Mouse (Mus musculus): ENCODE results near the gene Ddx42. TPM values are rescaled to one million over a fixed set of nuclear protein-coding genes. Genes with fewer than 3 reads are reported as not detected.

The Ddx42 gene
- polyA plus RNA-seq, 1 experiment from 2014 or later, result 59.1 TPM

DNA sequence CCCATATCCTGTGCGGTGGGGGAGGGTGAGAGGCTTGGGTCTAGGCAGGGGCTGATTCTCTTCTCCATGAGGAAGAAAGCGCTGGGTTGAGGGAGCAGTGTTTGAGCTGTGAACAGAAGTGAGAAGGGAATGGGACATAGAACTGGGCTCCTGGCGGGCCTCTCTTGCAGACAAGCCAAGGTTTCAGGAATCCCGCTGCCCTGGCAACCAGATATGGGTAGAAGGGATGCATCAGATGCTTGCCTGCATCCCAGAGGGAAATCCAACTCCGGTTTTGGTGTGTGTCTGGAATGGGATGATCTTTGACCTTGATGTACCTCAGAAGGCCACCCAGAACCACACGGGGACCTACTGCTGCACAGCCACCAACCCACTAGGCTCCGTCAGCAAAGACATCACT is 69.5 kb downstream of the Ddx42 start:
- 0 out of 2 replicates have a peak, but pooled peaks cover 4% of the 10 kb centered on the region for H3K4me1 ChIP-seq (replicated peaks)
- no peak for ATAC-seq (ENCODE audit: insufficient number of reproducible peaks, low FRiP score)
- H3K4me2 ChIP-seq, result no peak overlapping the region
- H3K27me3 ChIP-seq (replicated peaks), result 0 out of 2 replicates have a peak, but pooled peaks cover 6% of the 10 kb centered on the region
- H3K9me3 ChIP-seq (replicated peaks), result no peaks in the 10 kb centered on the region
- no peak overlapping the region for H3K9ac ChIP-seq
- H3K36me3 ChIP-seq, result no peaks in the 10 kb centered on the region
- no peak overlapping the region for H3K4me3 ChIP-seq
- WGBS, result 73% methylated on average over 7 of the region's 7 CpGs
- H3K27ac ChIP-seq (ENCODE audit: poor library complexity, severe bottlenecking), result no peak overlapping the region

- no peak overlapping the region for H3K4me3 ChIP-seq
- H3K4me1 ChIP-seq (replicated peaks), result 0 out of 2 replicates have a peak, but pooled peaks cover 4% of the 10 kb centered on the region
- no peak overlapping the region for H3K4me2 ChIP-seq
- no peak overlapping the region for H3K9ac ChIP-seq
- H3K9me3 ChIP-seq (replicated peaks), result no peaks in the 10 kb centered on the region
- no peak overlapping the region for H3K27ac ChIP-seq (ENCODE audit: poor library complexity, severe bottlenecking)
- no peak for ATAC-seq (ENCODE audit: insufficient number of reproducible peaks, low FRiP score)
- no peaks in the 10 kb centered on the region for H3K36me3 ChIP-seq
- 68% methylated on average over 11 of the region's 11 CpGs for WGBS
- 0 out of 2 replicates have a peak, but pooled peaks cover 6% of the 10 kb centered on the region for H3K27me3 ChIP-seq (replicated peaks)
Measured at GRCm38 (mm10) chr11:106286987-106287386, 70.3 kb downstream of the Ddx42 start.

GRCm38 (mm10) chr11:106289369-106289768 is 72.6 kb downstream of the Ddx42 start:
- H3K4me3 ChIP-seq, result no peak overlapping the region
- H3K9ac ChIP-seq, result no peak overlapping the region
- 0 out of 2 replicates have a peak, but pooled peaks cover 4% of the 10 kb centered on the region for H3K4me1 ChIP-seq (replicated peaks)
- 43% methylated on average over 8 of the region's 8 CpGs for WGBS
- no peak overlapping the region for H3K4me2 ChIP-seq
- no peak overlapping the region for H3K27ac ChIP-seq (ENCODE audit: poor library complexity, severe bottlenecking)
- ATAC-seq (ENCODE audit: insufficient number of reproducible peaks, low FRiP score), result peak; percentile 42; the same call in 1 of the 2 replicates
- no peaks in the 10 kb centered on the region for H3K36me3 ChIP-seq
- H3K9me3 ChIP-seq (replicated peaks), result peaks cover 4% of the 10 kb centered on the region; the same call in 1 of the 2 replicates
- no peaks in the 10 kb centered on the region for H3K27me3 ChIP-seq (replicated peaks)

DNA sequence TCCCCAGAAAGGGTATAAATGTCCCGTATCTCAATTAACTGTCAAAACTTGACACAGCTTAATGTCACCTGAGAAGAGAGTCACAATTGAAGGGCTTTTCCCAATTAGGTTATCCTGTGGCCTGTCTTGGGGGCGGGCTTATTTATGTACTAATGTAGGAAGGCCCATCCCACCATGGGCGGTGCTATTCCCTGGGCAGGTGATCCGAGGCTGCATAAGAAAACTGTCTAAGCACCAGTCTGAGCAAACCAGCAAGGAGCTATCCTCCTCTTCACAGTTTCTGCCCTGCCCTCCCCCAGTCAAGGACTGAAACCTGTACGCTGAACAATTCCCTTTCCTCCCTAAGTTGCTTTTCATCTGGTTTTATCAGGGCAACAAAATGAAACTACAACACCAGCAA is 73.7 kb downstream of the Ddx42 start:
- WGBS, result 90% methylated on average over 5 of the region's 5 CpGs
- no peak overlapping the region for H3K27ac ChIP-seq (ENCODE audit: poor library complexity, severe bottlenecking)
- no peak overlapping the region for H3K4me2 ChIP-seq
- no peak overlapping the region for H3K4me3 ChIP-seq
- ATAC-seq (ENCODE audit: insufficient number of reproducible peaks, low FRiP score), result no peak
- 0 out of 2 replicates have a peak, but pooled peaks cover 4% of the 10 kb centered on the region for H3K4me1 ChIP-seq (replicated peaks)
- no peaks in the 10 kb centered on the region for H3K36me3 ChIP-seq
- no peaks in the 10 kb centered on the region for H3K27me3 ChIP-seq (replicated peaks)
- peaks cover 4% of the 10 kb centered on the region; the same call in 1 of the 2 replicates for H3K9me3 ChIP-seq (replicated peaks)
- H3K9ac ChIP-seq, result no peak overlapping the region

- no peaks in the 10 kb centered on the region for H3K36me3 ChIP-seq
- H3K4me1 ChIP-seq (replicated peaks), result 0 out of 2 replicates have a peak, but pooled peaks cover 4% of the 10 kb centered on the region
- H3K27ac ChIP-seq (ENCODE audit: poor library complexity, severe bottlenecking), result no peak overlapping the region
- no peak overlapping the region for H3K4me3 ChIP-seq
- ATAC-seq (ENCODE audit: insufficient number of reproducible peaks, low FRiP score), result no peak
- WGBS, result 82% methylated on average over 2 of the region's 2 CpGs
- H3K4me2 ChIP-seq, result no peak overlapping the region
- H3K9me3 ChIP-seq (replicated peaks), result peaks cover 4% of the 10 kb centered on the region; the same call in 1 of the 2 replicates
- H3K9ac ChIP-seq, result no peak overlapping the region
- H3K27me3 ChIP-seq (replicated peaks), result no peaks in the 10 kb centered on the region
Measured at GRCm38 (mm10) chr11:106291861-106292260, 75.1 kb downstream of the Ddx42 start.

Other genes starting within 250 kb of the Ddx42 start
- 1.00 and 1.3 TPM in 2 replicates for gene Ace, start 249.0 kb upstream of the Ddx42 start, polyA plus RNA-seq (2016; fragmentation: Nextera tagmentation; extraction: Ambion mirVana)
- gene Ace3, start 222.3 kb upstream of the Ddx42 start, polyA plus RNA-seq (2016; fragmentation: Nextera tagmentation; extraction: Ambion mirVana), result not detected in 2 replicates
- 0.19 TPM in 1 of 2 replicates, not detected in the other for gene Kcnh6, start 208.8 kb upstream of the Ddx42 start, polyA plus RNA-seq (2016; fragmentation: Nextera tagmentation; extraction: Ambion mirVana)
- gene Dcaf7, start 180.1 kb upstream of the Ddx42 start, polyA plus RNA-seq (2016; fragmentation: Nextera tagmentation; extraction: Ambion mirVana), result 62.7 and 69.9 TPM in 2 replicates
- 9.0 and 11.8 TPM in 2 replicates for gene Taco1, start 150.9 kb upstream of the Ddx42 start, polyA plus RNA-seq (2016; fragmentation: Nextera tagmentation; extraction: Ambion mirVana)
- 35.0 and 35.3 TPM in 2 replicates for gene Map3k3, start 132.3 kb upstream of the Ddx42 start, polyA plus RNA-seq (2016; fragmentation: Nextera tagmentation; extraction: Ambion mirVana)
- gene Gm10840, start 56.1 kb upstream of the Ddx42 start, polyA plus RNA-seq (2016; fragmentation: Nextera tagmentation; extraction: Ambion mirVana), result not detected in 2 replicates
- gene Limd2, start 56.1 kb upstream of the Ddx42 start, polyA plus RNA-seq (2016; fragmentation: Nextera tagmentation; extraction: Ambion mirVana), result 125 and 135 TPM in 2 replicates
- 22.4 and 22.6 TPM in 2 replicates for gene Strada, start 14.8 kb upstream of the Ddx42 start, polyA plus RNA-seq (2016; fragmentation: Nextera tagmentation; extraction: Ambion mirVana)
- 90.3 and 93.1 TPM in 2 replicates for gene Ccdc47, start 582 bp upstream of the Ddx42 start, polyA plus RNA-seq (2016; fragmentation: Nextera tagmentation; extraction: Ambion mirVana)
- 45.3 and 45.9 TPM in 2 replicates for gene Ftsj3, start 39.2 kb downstream of the Ddx42 start, polyA plus RNA-seq (2016; fragmentation: Nextera tagmentation; extraction: Ambion mirVana)
- 247 and 253 TPM in 2 replicates for gene Psmc5, start 39.2 kb downstream of the Ddx42 start, polyA plus RNA-seq (2016; fragmentation: Nextera tagmentation; extraction: Ambion mirVana)
- gene Smarcd2, start 56.0 kb downstream of the Ddx42 start, polyA plus RNA-seq (2016; fragmentation: Nextera tagmentation; extraction: Ambion mirVana), result 24.6 and 25.3 TPM in 2 replicates
- 0.05 and 0.06 TPM in 2 replicates for gene Tcam1, start 59.7 kb downstream of the Ddx42 start, polyA plus RNA-seq (2016; fragmentation: Nextera tagmentation; extraction: Ambion mirVana)
- gene Gh, start 84.9 kb downstream of the Ddx42 start, polyA plus RNA-seq (2016; fragmentation: Nextera tagmentation; extraction: Ambion mirVana), result not detected in 2 replicates
- gene Cd79b, start 97.8 kb downstream of the Ddx42 start, polyA plus RNA-seq (2016; fragmentation: Nextera tagmentation; extraction: Ambion mirVana), result 0.83 and 0.95 TPM in 2 replicates
- gene Scn4a, start 136.4 kb downstream of the Ddx42 start, polyA plus RNA-seq (2016; fragmentation: Nextera tagmentation; extraction: Ambion mirVana), result 0.08 and 0.13 TPM in 2 replicates
- gene Prr29, start 148.5 kb downstream of the Ddx42 start, polyA plus RNA-seq (2016; fragmentation: Nextera tagmentation; extraction: Ambion mirVana), result 0.28 TPM in 1 of 2 replicates, not detected in the other
- 59.7 and 68.4 TPM in 2 replicates for gene Icam2, start 171.1 kb downstream of the Ddx42 start, polyA plus RNA-seq (2016; fragmentation: Nextera tagmentation; extraction: Ambion mirVana)